Mouse (Mus musculus) urinary bladder, postnatal 36 days (tissue): ENCODE results near the gene Thrap3.
"Not testable (repeated sequence)": the region's sequence is repeated elsewhere in the genome, so short reads cannot be mapped to it uniquely, and the experiment has no call there.

Experiments
- DNase-seq, 2 experiments: peaks; one replicate each; pipeline ENCODE4 v3.0.0; 2022; ENCODE audit warnings: low spot score in 2 of 2, mixed read lengths in 1 of 2

Gene Thrap3

GRCm38 (mm10) chr4:126219540-126219939, 17.0 kb upstream of the Thrap3 start:
- DNase-seq = not testable (repeated sequence)

GRCm38 (mm10) chr4:126217771-126218170, 15.2 kb upstream of the Thrap3 start:
- peak; percentile 56 to 66 for DNase-seq

- no peak for DNase-seq
Measured at GRCm38 (mm10) chr4:126207081-126207480, 4.5 kb upstream of the Thrap3 start.

- no peak for DNase-seq
Measured at GRCm38 (mm10) chr4:126205386-126205785, 2.8 kb upstream of the Thrap3 start.

GRCm38 (mm10) chr4:126204661-126205230, 2.2 kb upstream of the Thrap3 start:
- DNase-seq = no peak

- no peak for DNase-seq
Measured at GRCm38 (mm10) chr4:126204016-126204415, 1.5 kb upstream of the Thrap3 start.

- no peak for DNase-seq
Measured at GRCm38 (mm10) chr4:126203336-126203895, 856 bp upstream of the Thrap3 start.

- DNase-seq = peak; percentile 45
Measured at GRCm38 (mm10) chr4:126201514-126202302, 852 bp downstream of the Thrap3 start.

GRCm38 (mm10) chr4:126200656-126201055, 1.9 kb downstream of the Thrap3 start:
- DNase-seq = no peak

- DNase-seq = no peak
Measured at GRCm38 (mm10) chr4:126200036-126200435, 2.5 kb downstream of the Thrap3 start.

GRCm38 (mm10) chr4:126199556-126199955, 3.0 kb downstream of the Thrap3 start:
- DNase-seq = no peak

GRCm38 (mm10) chr4:126197485-126197884, 5.1 kb downstream of the Thrap3 start:
- DNase-seq = no peak

GRCm38 (mm10) chr4:126194916-126195315, 7.6 kb downstream of the Thrap3 start:
- no peak for DNase-seq

- no peak for DNase-seq
Measured at GRCm38 (mm10) chr4:126194216-126194615, 8.3 kb downstream of the Thrap3 start.

- no peak for DNase-seq
Measured at GRCm38 (mm10) chr4:126190636-126191035, 11.9 kb downstream of the Thrap3 start.

GRCm38 (mm10) chr4:126187096-126187495, 15.5 kb downstream of the Thrap3 start:
- DNase-seq = no peak

- no peak for DNase-seq
Measured at GRCm38 (mm10) chr4:126183034-126183433, 19.5 kb downstream of the Thrap3 start.

- peak; percentile 25 to 48 for DNase-seq
Measured at GRCm38 (mm10) chr4:126181170-126181957, 21.2 kb downstream of the Thrap3 start.

- DNase-seq = not testable (repeated sequence)
Measured at GRCm38 (mm10) chr4:126175980-126176379, 26.6 kb downstream of the Thrap3 start.

- DNase-seq = no peak
Measured at GRCm38 (mm10) chr4:126173800-126174199, 28.8 kb downstream of the Thrap3 start.

GRCm38 (mm10) chr4:126170737-126171136, 31.8 kb downstream of the Thrap3 start:
- not testable (repeated sequence) for DNase-seq

GRCm38 (mm10) chr4:126168851-126169250, 33.7 kb downstream of the Thrap3 start:
- DNase-seq = no peak
